Mouse (Mus musculus): Measurements from ENCODE around the gene Ptprj.

Gene Ptprj

GRCm38 (mm10) chr2:90580236-90581005, at the start of gene Ptprj:
Gene Ptprj (minus strand): TSS chr2:90580647.
- peak; percentile 75 for DNase-seq (ENCODE audit: extremely low read depth, insufficient read length, low spot score)

DNA sequence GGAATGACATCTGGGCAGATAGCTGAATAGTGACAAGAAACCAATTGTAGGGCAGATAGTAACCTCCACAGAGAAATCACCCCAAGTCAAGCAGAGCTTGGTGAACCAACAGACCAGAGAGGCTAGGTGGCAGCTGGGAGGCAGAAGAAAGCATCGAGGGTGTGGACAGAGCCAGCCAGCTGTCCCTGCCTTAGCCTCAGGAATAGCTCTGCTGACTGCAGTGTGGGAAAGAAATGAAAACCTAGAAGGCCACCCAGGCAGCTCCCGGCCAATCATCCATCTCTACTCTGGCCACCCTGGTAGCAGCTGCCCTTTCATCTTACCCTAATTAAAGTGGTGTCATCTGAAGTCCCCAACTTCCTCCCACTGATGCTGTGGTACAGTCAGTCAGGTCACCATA, 49.1 kb upstream of the Ptprj start:
- no peak for DNase-seq (ENCODE audit: extremely low read depth, insufficient read length, low spot score)

- DNase-seq (ENCODE audit: extremely low read depth, insufficient read length, low spot score), result no peak
These were observed 47.8 kb upstream of the Ptprj start for GRCm38 (mm10) chr2:90628261-90628660.

GRCm38 (mm10) chr2:90624920-90625319, 44.5 kb upstream of the Ptprj start:
- DNase-seq (ENCODE audit: extremely low read depth, insufficient read length, low spot score), result peak; percentile 52

- DNase-seq (ENCODE audit: extremely low read depth, insufficient read length, low spot score), result peak; percentile 40
These were observed 43.9 kb upstream of the Ptprj start for GRCm38 (mm10) chr2:90624339-90624738.

GRCm38 (mm10) chr2:90620815-90621214, 40.4 kb upstream of the Ptprj start:
- no peak for DNase-seq (ENCODE audit: extremely low read depth, insufficient read length, low spot score)

- no peak for DNase-seq (ENCODE audit: extremely low read depth, insufficient read length, low spot score)
These were observed 39.2 kb upstream of the Ptprj start for GRCm38 (mm10) chr2:90619648-90620047.

DNA sequence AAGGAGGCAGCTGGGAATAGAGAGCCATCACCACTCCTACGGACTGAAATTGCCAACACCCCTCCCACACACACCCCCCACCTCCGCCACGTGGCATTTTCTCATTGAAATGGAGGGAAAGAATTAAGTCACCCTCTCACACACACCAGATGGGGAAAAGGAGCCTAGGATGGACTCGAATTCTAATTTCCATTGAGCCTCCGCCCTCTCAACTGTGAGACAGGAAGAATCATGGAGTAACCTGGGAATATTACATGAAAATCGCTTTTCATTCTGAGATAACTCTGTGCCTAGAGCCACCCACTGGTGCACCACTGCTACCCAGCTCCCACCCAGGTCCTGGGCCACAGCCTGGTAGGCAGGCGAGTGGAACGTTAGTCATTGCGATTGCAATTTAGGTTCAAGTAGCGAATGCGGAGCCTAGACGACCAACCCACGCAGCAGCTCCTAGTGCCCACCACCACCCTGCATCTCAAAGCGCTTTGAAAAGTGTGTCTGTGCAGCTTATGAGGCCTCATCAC, 34.3 kb upstream of the Ptprj start:
- no peak for DNase-seq (ENCODE audit: extremely low read depth, insufficient read length, low spot score)

- no peak for DNase-seq (ENCODE audit: extremely low read depth, insufficient read length, low spot score)
These were observed 33.1 kb upstream of the Ptprj start for GRCm38 (mm10) chr2:90613591-90613990.

- peak; percentile 55 for DNase-seq (ENCODE audit: extremely low read depth, insufficient read length, low spot score)
These were observed 32.6 kb upstream of the Ptprj start for GRCm38 (mm10) chr2:90613006-90613405.

GRCm38 (mm10) chr2:90611959-90612571, 31.6 kb upstream of the Ptprj start:
- peak; percentile 84 for DNase-seq (ENCODE audit: extremely low read depth, insufficient read length, low spot score)

DNA sequence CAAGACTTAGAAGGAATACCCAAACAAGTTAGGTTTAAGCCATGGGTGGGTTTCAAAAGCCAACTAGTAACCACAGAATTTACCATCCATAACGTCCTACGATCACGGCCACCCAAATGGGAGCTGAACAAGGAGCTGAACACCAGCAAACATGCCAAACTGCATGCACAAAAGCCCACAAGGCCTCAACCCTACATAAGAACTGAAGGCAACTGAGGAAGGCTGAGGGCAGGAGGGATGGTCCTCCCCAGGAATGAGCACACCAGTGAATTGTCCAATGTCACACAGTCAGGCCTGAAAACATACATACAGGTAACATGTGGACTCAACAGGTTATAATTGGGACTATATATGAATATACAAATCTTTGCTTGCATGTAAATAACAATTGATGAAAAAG, 20.6 kb upstream of the Ptprj start:
- no peak for DNase-seq (ENCODE audit: extremely low read depth, insufficient read length, low spot score)

- no peak for DNase-seq (ENCODE audit: extremely low read depth, insufficient read length, low spot score)
These were observed 7.7 kb upstream of the Ptprj start for GRCm38 (mm10) chr2:90588141-90588540.

DNA sequence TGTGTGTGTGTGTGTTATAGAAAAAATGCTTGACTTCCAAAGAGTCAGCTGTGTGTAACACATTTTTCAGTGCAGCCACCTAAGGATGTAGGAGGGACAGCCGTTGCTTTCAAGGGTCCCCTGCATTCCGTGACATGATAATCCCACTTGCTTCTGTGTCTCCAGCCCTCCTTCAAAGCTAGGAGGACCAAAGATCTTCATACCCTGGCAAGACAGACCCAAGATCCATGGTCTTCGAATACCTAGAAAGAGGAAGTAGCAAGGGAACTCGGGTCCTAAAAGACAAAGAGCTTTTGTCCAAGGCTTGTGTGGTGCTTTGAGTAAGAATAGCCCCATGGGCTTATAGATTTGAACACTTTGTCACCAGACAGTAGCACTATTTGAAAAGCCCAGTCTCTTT, 4.1 kb upstream of the Ptprj start:
- DNase-seq (ENCODE audit: extremely low read depth, insufficient read length, low spot score), result no peak

GRCm38 (mm10) chr2:90583628-90584131, 3.2 kb upstream of the Ptprj start:
- peak; percentile 71 for DNase-seq (ENCODE audit: extremely low read depth, insufficient read length, low spot score)

DNA sequence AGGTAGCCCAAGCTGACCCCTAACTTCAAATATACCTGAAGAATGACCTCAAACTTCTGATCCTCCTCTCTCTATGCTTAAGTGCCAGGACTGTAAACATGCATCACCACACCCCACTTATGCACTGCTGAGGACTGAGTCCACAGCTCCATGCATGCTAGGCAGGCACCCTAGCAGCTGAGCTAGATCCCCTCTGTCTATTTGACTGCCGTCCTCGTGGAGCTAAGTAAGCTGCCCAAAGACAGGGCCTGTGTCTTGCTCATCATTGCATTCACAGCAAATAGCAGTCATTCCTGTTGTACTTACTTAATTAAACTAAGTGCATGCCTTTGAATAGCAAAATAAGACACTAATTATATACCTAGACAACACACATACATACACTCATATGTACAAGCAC, 2.4 kb upstream of the Ptprj start:
- no peak for DNase-seq (ENCODE audit: extremely low read depth, insufficient read length, low spot score)

GRCm38 (mm10) chr2:90582311-90582710, 1.9 kb upstream of the Ptprj start:
- DNase-seq (ENCODE audit: extremely low read depth, insufficient read length, low spot score), result no peak

DNA sequence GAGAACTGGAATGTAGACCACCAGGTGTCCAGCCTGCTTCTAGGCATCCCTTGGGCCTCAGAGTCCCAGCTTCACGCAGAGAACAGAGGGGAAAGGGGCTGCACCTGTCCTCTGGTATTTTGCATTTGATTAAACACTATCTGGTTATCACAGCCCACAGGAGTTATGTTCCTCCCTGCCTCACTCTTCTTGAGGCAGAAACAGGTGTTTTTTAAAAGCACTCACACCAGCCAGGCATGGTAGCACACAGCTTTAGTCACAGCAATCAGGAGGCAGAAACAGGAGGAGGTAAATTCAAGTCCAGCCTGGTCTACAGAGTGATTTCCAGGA, 1.3 kb upstream of the Ptprj start:
- no peak for DNase-seq (ENCODE audit: extremely low read depth, insufficient read length, low spot score)

DNA sequence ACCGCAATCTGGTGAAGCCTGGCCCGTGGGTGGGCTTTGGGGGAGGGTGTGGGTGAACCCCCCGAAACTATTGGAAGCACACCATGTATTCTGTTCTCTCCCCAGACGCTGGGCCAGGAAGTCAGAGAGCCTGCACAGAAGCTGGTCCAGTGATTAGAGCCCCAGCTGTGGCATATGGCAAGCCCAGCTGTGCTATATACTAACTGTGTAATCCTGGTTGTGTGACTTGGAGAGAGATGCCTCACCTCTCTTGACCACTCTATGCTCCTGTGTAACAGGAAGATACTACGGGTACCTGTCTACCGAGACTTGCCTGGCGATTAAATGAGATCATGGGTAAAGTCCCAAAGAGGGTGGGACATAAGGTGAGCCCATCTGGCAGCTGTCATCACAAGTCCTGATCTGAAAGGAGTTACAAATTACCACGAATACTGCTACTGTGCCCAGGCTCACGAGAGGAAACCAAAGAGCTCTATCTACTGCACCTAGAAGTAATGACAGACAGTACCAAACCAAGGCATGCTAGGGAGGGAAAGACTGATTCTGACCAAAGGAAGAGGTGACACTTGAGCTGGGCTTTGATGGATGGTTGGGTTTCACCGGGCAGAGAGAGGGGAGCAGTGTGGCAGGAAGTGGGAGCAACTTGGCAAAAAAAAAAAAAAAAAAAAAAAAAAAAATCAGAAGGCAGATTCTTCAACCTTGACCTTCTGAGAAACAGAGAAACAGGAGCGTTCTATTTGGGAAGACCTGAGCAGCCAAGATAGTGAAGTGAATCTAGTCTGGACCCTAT, 754 bp upstream of the Ptprj start:
- no peak for DNase-seq (ENCODE audit: extremely low read depth, insufficient read length, low spot score)

GRCm38 (mm10) chr2:90579728-90580235, 665 bp downstream of the Ptprj start:
- peak; percentile 84 for DNase-seq (ENCODE audit: extremely low read depth, insufficient read length, low spot score)
